Mouse (Mus musculus): ENCODE data around the gene Synj1. TPM values are rescaled to one million over a fixed set of nuclear protein-coding genes. Genes with fewer than 3 reads are reported as not detected.

Gene Synj1
- total RNA-seq, 2 experiments from 2014 or later: 29.0 to 30.8 TPM

DNA sequence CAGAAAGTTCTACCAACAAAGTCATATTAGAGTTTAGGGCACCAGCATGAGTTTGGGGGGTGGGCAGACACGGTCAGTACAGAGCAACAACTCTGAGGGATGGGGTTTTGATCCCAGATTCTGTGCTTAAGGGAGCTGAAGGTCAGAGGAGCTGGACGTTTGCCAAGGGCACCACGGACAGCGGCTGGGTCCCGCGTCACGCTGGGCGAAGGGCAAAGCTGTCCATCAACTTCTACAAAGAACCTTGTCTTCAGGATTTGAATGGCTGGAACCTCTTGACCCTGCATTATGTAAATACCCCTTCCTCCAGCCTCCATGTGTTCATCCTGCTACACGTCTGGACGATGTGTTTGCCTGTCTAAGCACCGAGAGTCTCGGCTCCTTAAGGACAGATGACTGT, 111.6 kb downstream of the Synj1 start:
- DNase-seq: peak in 1 of 2 experiments; percentile 46
- intact Hi-C loops (cut with DNase I): no loop called here

GRCm38 (mm10) chr16:90897651-90898050, 113.5 kb downstream of the Synj1 start:
- intact Hi-C loops (cut with DNase I): no loop called here
- DNase-seq: peak; percentile 84 to 86

GRCm38 (mm10) chr16:90893792-90894191, 117.3 kb downstream of the Synj1 start:
- DNase-seq: no peak
- intact Hi-C loops (cut with DNase I): no loop called here

DNA sequence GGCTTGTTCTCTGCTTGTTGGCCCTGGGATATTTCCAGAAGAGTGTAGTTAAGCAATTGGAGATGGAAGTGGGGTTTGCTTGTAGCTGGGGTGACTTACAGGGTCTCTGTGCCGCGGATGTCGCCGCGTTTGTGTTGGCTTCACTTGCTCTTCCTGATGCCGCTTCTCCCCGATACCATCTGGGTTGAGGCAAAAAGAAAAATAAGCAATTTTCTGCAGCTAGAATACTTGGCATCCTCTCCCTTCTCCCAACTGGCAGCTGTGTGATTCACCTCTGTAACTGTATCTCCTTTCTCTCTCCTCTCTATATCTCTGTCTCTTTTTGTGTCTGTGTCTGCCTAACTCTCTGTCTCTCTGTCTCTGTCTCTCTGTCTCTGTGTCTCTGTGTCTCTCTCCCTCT, 118.1 kb downstream of the Synj1 start:
- no peak for DNase-seq
- intact Hi-C loops (cut with DNase I): no loop called here

DNA sequence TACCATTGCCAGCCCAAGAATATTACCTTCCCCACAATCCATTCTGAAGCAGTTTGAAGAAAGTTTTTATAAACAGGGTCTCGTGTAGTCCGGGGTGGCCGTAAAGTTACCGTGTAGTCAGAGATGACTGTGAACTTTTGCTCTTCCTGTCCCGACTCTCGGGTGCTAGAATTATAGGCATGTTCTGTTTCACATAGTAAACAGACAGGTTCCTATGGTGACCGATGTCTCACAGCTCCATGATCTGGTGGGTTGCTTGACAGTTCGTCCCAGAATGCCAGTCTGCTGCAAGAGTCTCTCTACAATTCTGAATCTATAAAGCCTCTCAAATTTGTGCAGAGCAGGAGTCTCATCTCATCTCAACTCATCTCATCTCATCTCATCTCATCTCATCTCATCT, 119.0 kb downstream of the Synj1 start:
- no peak for DNase-seq
- intact Hi-C loops (cut with DNase I): no loop called here

GRCm38 (mm10) chr16:90891601-90892000, 119.5 kb downstream of the Synj1 start:
- intact Hi-C loops (cut with DNase I): no loop called here
- peak; percentile 39 to 47 for DNase-seq

DNA sequence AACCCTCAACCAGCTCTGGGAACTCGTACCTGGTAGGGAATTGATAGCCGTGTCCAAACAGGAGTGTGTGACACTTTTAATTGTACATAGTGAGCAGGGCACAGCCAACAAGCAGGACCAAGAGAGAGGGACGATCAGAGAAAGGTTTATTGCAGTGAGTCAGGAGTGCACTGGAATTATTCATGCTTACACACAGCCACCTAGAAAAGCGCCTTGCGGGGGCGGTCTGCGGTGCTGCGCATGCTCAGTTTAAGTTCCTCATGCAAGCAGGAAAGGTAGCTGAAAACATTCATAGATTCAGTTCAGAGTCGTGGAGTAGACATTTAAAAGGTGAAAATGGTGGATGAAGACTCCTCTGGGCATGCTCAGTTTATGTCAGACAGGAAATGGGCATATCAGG, 120.4 kb downstream of the Synj1 start:
- intact Hi-C loops (cut with DNase I): no loop called here
- DNase-seq: no peak

Small RNAs within 50 kb of the gene (microRNA-seq; reads per million reads assigned to microRNA genes)
- gene Gm22933: 0 reads per million in 2 experiments

Other genes starting within 250 kb of the Synj1 start
- gene Urb1, start 200.9 kb downstream of the Synj1 start, total RNA-seq (2021): 10 to 100 TPM; 10.8 to 11.3 TPM
- 1 to 10 TPM; 1.6 to 2.9 TPM for gene Eva1c, start 184.6 kb downstream of the Synj1 start, total RNA-seq (2021)
- gene Cfap298, start 76.2 kb downstream of the Synj1 start, total RNA-seq (2021): 10 to 100 TPM; 29.3 to 34.5 TPM
- gene Paxbp1, start 33.2 kb upstream of the Synj1 start, total RNA-seq (2021): 10 to 100 TPM; 22.6 to 27.2 TPM
- under 1 TPM in 1 of 2 experiments, not detected in 1; 0.19 TPM for gene 4932438H23Rik, start 83.8 kb upstream of the Synj1 start, total RNA-seq (2021)
- gene Olig2, start 214.1 kb upstream of the Synj1 start, total RNA-seq (2021): not detected